Comparison of ENCODE assay signal across 8 mouse cellular contexts in the genomic region with DNA sequence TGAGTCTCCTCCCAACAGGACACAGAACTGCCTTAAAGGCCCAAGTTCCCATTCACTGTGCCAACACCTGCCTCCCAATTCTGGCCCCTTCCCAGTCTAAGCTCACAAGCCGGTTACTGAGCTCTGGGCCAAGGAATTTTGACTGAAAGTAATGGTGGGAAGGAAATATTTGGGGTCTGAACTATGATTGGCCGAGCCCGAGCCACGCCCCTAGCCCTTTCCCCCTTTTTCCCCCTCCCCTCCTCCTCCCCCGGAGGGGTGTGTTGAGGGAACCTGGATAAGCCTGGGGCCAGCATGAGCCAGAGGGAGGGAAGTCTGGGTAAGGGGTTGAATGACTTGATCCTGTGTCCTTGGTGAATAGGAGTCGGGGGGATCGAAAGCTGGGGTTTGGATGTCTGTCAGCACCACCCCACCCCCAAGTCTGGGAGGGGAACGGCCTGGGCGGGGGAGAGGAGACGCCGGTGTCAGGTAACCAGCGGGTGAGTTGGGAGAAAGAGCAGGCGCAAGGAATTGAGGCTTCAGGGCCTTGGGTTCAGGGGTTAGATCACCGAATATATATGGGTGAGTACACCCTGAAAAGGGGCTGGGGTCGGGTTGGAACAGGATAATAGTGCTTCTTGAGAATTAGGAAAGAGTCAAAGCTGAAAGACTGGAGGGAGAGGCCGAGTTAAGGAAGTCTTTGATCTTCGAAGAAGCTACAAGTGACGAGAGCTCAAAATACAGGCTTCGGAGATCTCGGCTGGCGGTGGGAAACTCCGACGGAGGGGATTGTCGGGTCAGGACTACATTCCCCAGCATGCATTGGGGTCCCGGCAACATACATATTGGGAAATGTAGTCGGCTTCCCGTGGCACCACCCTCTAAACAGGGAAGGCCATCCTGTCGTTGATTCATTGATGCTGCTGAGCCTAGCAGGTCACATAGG. TPM values are rescaled to one million over a fixed set of nuclear protein-coding genes. Genes with fewer than 3 reads are reported as not detected.
DNase-seq lines count a peak whose midpoint lies in the region; ATAC-seq and TF ChIP-seq lines count a peak whose summit lies in the region.

A gene (plus strand): TSS at position 276 of the 925 bp plus-strand sequence.

- TF ChIP-seq EP300 in MEL (IDR thresholded peaks at IDR 0.05; ENCODE audit: low read depth in 1 of 2, low read length in 2 of 2): no peak; a peak in 1 of 4 replicates

- H3K27ac ChIP-seq in MEL (ENCODE audit: control insufficient read depth, low read depth, low read length): peak within 1 kb of the TSS; percentile 85
- H3K27ac ChIP-seq in forebrain, postnatal 0 days (ENCODE audit: low read depth, low read length): peak within 1 kb of the TSS; percentile 64; the same call in 1 of the 2 replicates
- peak within 1 kb of the TSS; percentile 97 for H3K27ac ChIP-seq in lung, embryonic 15.5 days

- peak within 1 kb of the TSS; percentile 56 for H3K4me2 ChIP-seq in forebrain, postnatal 0 days (ENCODE audit: low read depth)
- H3K4me2 ChIP-seq in lung, embryonic 15.5 days: peak within 1 kb of the TSS; percentile 71

- WGBS in forebrain, postnatal 0 days: 1% methylated on average over 28 of the region's 28 CpGs
- WGBS in lung, embryonic 15.5 days: 1% methylated on average over 28 of the region's 28 CpGs

- peaks cover 6 to 14% of the 10 kb centered on the region in 2 experiments for H3K4me1 ChIP-seq in MEL (ENCODE audit: control insufficient read depth in 1 of 2, insufficient read depth in 2 of 2, low read length in 2 of 2)
- H3K4me1 ChIP-seq in forebrain, postnatal 0 days (ENCODE audit: insufficient read depth): peaks cover 17% of the 10 kb centered on the region; the same call in 1 of the 2 replicates
- H3K4me1 ChIP-seq in lung, embryonic 15.5 days: peaks cover 42% of the 10 kb centered on the region

- 0 out of 4 replicates have a peak, but pooled peaks have one; percentile 39 to 51 for TF ChIP-seq POLR2A in MEL (IDR thresholded peaks at IDR 0.05; ENCODE audit: control insufficient read depth in 1 of 2, insufficient read depth in 1 of 2, low read depth in 1 of 2, low read length in 2 of 2, poor library complexity in 1 of 2)

- peak; percentile 72 for ATAC-seq in forebrain, postnatal 0 days
- ATAC-seq in lung, embryonic 15.5 days (ENCODE audit: borderline replicate concordance, extremely low read depth, low FRiP score, low TSS enrichment): peak; percentile 41; the same call in 1 of the 2 replicates

- H3K9me3 ChIP-seq in MEL (replicated peaks; ENCODE audit: insufficient read depth, low read length): no peaks in the 10 kb centered on the region
- H3K9me3 ChIP-seq in forebrain, postnatal 0 days (ENCODE audit: low read length): no peaks in the 10 kb centered on the region
- no peaks in the 10 kb centered on the region for H3K9me3 ChIP-seq in lung, embryonic 15.5 days

- intact Hi-C loops in heart, postnatal 36 days (cut with DNase I): loop anchor here (2.0 kb wide), 1 partner anchor 54 kb away; no protein-coding TSS in a partner anchor

- peak; percentile 89 for DNase-seq in MEL (ENCODE audit: low read depth, low spot score)
- DNase-seq in cerebellum, adult 11-12 months: peak; percentile 78
- DNase-seq in forebrain, postnatal 0 days: peak; percentile 85
- peak; percentile 73 to 75 for DNase-seq in heart, postnatal 36 days
- peak; percentile 66 to 69 for DNase-seq in layer of hippocampus, adult 8-10 months (ENCODE audit: low spot score in 2 of 2)
- DNase-seq in ovary, adult 18-20 months (ENCODE audit: low spot score): peak; percentile 57
- DNase-seq in thymus, postnatal 14 days: peak; percentile 81

- TF ChIP-seq CTCF in MEL (IDR thresholded peaks at IDR 0.05 in 2 of 3, conservative IDR thresholded peaks at IDR 0.05 in 1 of 3; ENCODE audit: control insufficient read depth in 1 of 3, insufficient read depth in 1 of 3, low read depth in 2 of 3, low read length in 3 of 3, poor library complexity in 1 of 3, severe bottlenecking in 1 of 3): no peak
- TF ChIP-seq CTCF in forebrain, postnatal 0 days (IDR thresholded peaks at IDR 0.05; ENCODE audit: low read depth): no peak

- peaks cover 0 to 15% of the 10 kb centered on the region in 2 experiments; a peak in 2 of 4 replicates for H3K36me3 ChIP-seq in MEL (ENCODE audit: control insufficient read depth in 1 of 2, insufficient read depth in 2 of 2, low read length in 2 of 2)
- no peaks in the 10 kb centered on the region for H3K36me3 ChIP-seq in forebrain, postnatal 0 days (ENCODE audit: insufficient read depth)
- no peaks in the 10 kb centered on the region for H3K36me3 ChIP-seq in lung, embryonic 15.5 days

- H3K9ac ChIP-seq in MEL (ENCODE audit: control insufficient read depth, low read depth, low read length, poor library complexity, severe bottlenecking): peak within 1 kb of the TSS; percentile 77
- peak within 1 kb of the TSS; percentile 39; the same call in 1 of the 2 replicates for H3K9ac ChIP-seq in forebrain, postnatal 0 days
- H3K9ac ChIP-seq in lung, embryonic 15.5 days: peak within 1 kb of the TSS; percentile 40

- H3K79me2 ChIP-seq in MEL (ENCODE audit: control insufficient read depth, insufficient read depth, low read length, poor library complexity): peaks cover 4% of the 10 kb centered on the region; the same call in 1 of the 2 replicates

- TF ChIP-seq RAD21 in MEL (IDR thresholded peaks at IDR 0.05; ENCODE audit: low read depth, low read length): no peak

- H3K27me3 ChIP-seq in MEL (ENCODE audit: control insufficient read depth in 1 of 2, insufficient read depth in 2 of 2, low read length in 2 of 2): no peaks in the 10 kb centered on the region
- no peaks in the 10 kb centered on the region for H3K27me3 ChIP-seq in forebrain, postnatal 0 days (ENCODE audit: insufficient read depth, low read length)
- no peaks in the 10 kb centered on the region for H3K27me3 ChIP-seq in lung, embryonic 15.5 days

- peak within 1 kb of the TSS; percentile 59 to 60 for H3K4me3 ChIP-seq in MEL (ENCODE audit: control insufficient read depth in 1 of 2, insufficient read depth in 1 of 2, low read depth in 2 of 2, low read length in 2 of 2)
- peak within 1 kb of the TSS; percentile 32 for H3K4me3 ChIP-seq in forebrain, postnatal 0 days (ENCODE audit: low read depth, low read length)
- peak within 1 kb of the TSS; percentile 42 for H3K4me3 ChIP-seq in lung, embryonic 15.5 days

TF ChIP-seq in MEL, 35 proteins besides CTCF, POLR2A, EP300 and RAD21 (continues in another document):
- TF ChIP-seq TBP (IDR thresholded peaks at IDR 0.05; ENCODE audit: low read depth, low read length) (peak; percentile 16; the same call in 1 of the 2 replicates), ELF1 (IDR thresholded peaks at IDR 0.05; ENCODE audit: low read depth, low read length) (peak; percentile 69), ETS1 (IDR thresholded peaks at IDR 0.05; ENCODE audit: low read depth, low read length) (no peak), POLR2AphosphoS2 (IDR thresholded peaks at IDR 0.05; ENCODE audit: low read length) (peak; percentile 76), MYB (IDR thresholded peaks at IDR 0.05; ENCODE audit: low read depth, low read length) (no peak), BHLHE40 (IDR thresholded peaks at IDR 0.05; ENCODE audit: borderline replicate concordance, low read depth, low read length) (peak; percentile 2; the same call in 1 of the 2 replicates), MYC (IDR thresholded peaks at IDR 0.05; ENCODE audit: low read depth, low read length) (no peak), ZC3H11A (IDR thresholded peaks at IDR 0.05; ENCODE audit: low read depth, low read length) (no peak), MEF2A (IDR thresholded peaks at IDR 0.05; ENCODE audit: extremely low read depth, insufficient replicate concordance, low read depth, low read length, poor library complexity, severe bottlenecking) (no peak), MAFK (IDR thresholded peaks at IDR 0.05; ENCODE audit: borderline replicate concordance, low read depth, low read length) (no peak), SIN3A (IDR thresholded peaks at IDR 0.05; ENCODE audit: low read length) (peak; percentile 65), USF1 (IDR thresholded peaks at IDR 0.05; ENCODE audit: low read depth, low read length) (peak; percentile 49), CHD2 (IDR thresholded peaks at IDR 0.05; ENCODE audit: low read length) (no peak; the same call in 1 of the 2 replicates), GATA1 (IDR thresholded peaks at IDR 0.05; ENCODE audit: low read depth, low read length) (no peak), MAX (IDR thresholded peaks at IDR 0.05; ENCODE audit: low read length) (peak; percentile 49; the same call in 1 of the 2 replicates), KAT2A (conservative IDR thresholded peaks at IDR 0.05; ENCODE audit: low read depth, low read length) (peak; percentile 96), E2F4 (IDR thresholded peaks at IDR 0.05; ENCODE audit: borderline replicate concordance, low read depth, low read length) (no peak), CHD1 (IDR thresholded peaks at IDR 0.05; ENCODE audit: low read depth, low read length) (0 out of 2 replicates have a peak, but pooled peaks have one; percentile 21), HCFC1 (IDR thresholded peaks at IDR 0.05; ENCODE audit: low read depth, low read length) (peak; percentile 99), NRF1 (IDR thresholded peaks at IDR 0.05; ENCODE audit: insufficient read depth, low read depth, low read length, poor library complexity, severe bottlenecking) (peak; percentile 38; the same call in 1 of the 2 replicates), MAZ (IDR thresholded peaks at IDR 0.05; ENCODE audit: low read depth, low read length) (peak; percentile 99), ZNF384 (IDR thresholded peaks at IDR 0.05; ENCODE audit: low read depth, low read length) (no peak), SMC3 (IDR thresholded peaks at IDR 0.05; ENCODE audit: low read depth, low read length) (no peak), JUND (IDR thresholded peaks at IDR 0.05; ENCODE audit: low read depth, low read length) (no peak), ZMIZ1 (IDR thresholded peaks at IDR 0.05; ENCODE audit: low read depth, low read length) (peak; percentile 52; the same call in 1 of the 2 replicates), NELFE (IDR thresholded peaks at IDR 0.05; ENCODE audit: low read depth, low read length) (peak; percentile 26; the same call in 1 of the 2 replicates), MXI1 (IDR thresholded peaks at IDR 0.05; ENCODE audit: low read depth, low read length) (peak; percentile 74)

RNA-seq across cellular contexts. Expression of the gene that starts here (rescaled TPM):
- total RNA-seq in MEL (2012; rRNA removed): 1.9 and 2.8 TPM in 2 replicates
- 1 to 10 TPM in 1 of 2 experiments, not detected in 1; 7.2 TPM for polyA plus RNA-seq in MEL (2012; ENCODE audit: insufficient read depth in 1 of 2, insufficient read length in 2 of 2, low read depth in 1 of 2, low replicate concordance in 2 of 2, missing spikeins in 1 of 2)
- total RNA-seq in forebrain, postnatal 0 days (2014; rRNA removed): 6.5 and 6.6 TPM in 2 replicates
- polyA plus RNA-seq in forebrain, postnatal 0 days (2015; fragmentation: Nextera tagmentation; extraction: Ambion mirVana): 3.8 and 4.3 TPM in 2 replicates
- 1 to 10 TPM; 7.7 to 9.4 TPM for total RNA-seq in heart, postnatal 36 days (2021)
- 1 to 10 TPM; 3.1 to 5.2 (median 3.5) TPM for total RNA-seq in layer of hippocampus, adult 8-10 months (2022)
- polyA plus RNA-seq in lung, embryonic 15.5 days (2015; fragmentation: Nextera tagmentation; extraction: Ambion mirVana): 12.1 and 12.8 TPM in 2 replicates

Comparison
In these comparisons a context has a peak if more than half of its experiments do, and no peak if none do; other contexts are left out.
1. Peak in every context shown above with its lines: DNase-seq, ATAC-seq, H3K4me3 ChIP-seq and H3K27ac ChIP-seq.